Mouse (Mus musculus) heart, embryonic 12.5 days (tissue): Measurements from ENCODE around the gene Lilra6. TPM values are rescaled to one million over a fixed set of nuclear protein-coding genes. Genes with fewer than 3 reads are reported as not detected.

Experiments used
- polyA plus RNA-seq: library from polyadenylated mRNA; unstranded; fragments of >200 nt; fragmentation: Nextera tagmentation; extraction: Ambion mirVana; gene quantifications from 2 replicates; pipeline ENCODE4 v1.2.1, GENCODE M21; 2016

Lilra6 gene
- polyA plus RNA-seq, 1 experiment from 2014 or later = not detected

Other genes starting within 250 kb of the Lilra6 start
- gene Leng1, start 249.7 kb downstream of the Lilra6 start, polyA plus RNA-seq = 20.5 and 21.4 TPM in 2 replicates
- 4.4 and 4.6 TPM in 2 replicates for gene Tmc4, start 237.9 kb downstream of the Lilra6 start, polyA plus RNA-seq
- 206 and 218 TPM in 2 replicates for gene Tsen34, start 222.6 kb downstream of the Lilra6 start, polyA plus RNA-seq
- gene Mboat7, start 222.0 kb downstream of the Lilra6 start, polyA plus RNA-seq = 40.7 TPM in 2 replicates
- gene Rps9, start 211.5 kb downstream of the Lilra6 start, polyA plus RNA-seq = 866 and 893 TPM in 2 replicates
- gene Pirb, start 195.1 kb downstream of the Lilra6 start, polyA plus RNA-seq = 0.04 and 0.12 TPM in 2 replicates
- gene Gm15448, start 89.8 kb downstream of the Lilra6 start, polyA plus RNA-seq = not detected in 2 replicates
- gene Pira2, start 70.5 kb downstream of the Lilra6 start, polyA plus RNA-seq = not detected in 2 replicates
- not detected in 2 replicates for gene Gm14548, start 17.4 kb downstream of the Lilra6 start, polyA plus RNA-seq
- 0.61 and 0.85 TPM in 2 replicates for gene Lair1, start 147.7 kb upstream of the Lilra6 start, polyA plus RNA-seq
- 0.65 and 0.97 TPM in 2 replicates for gene Ttyh1, start 203.9 kb upstream of the Lilra6 start, polyA plus RNA-seq
- 77.6 and 79.2 TPM in 2 replicates for gene Leng8, start 221.5 kb upstream of the Lilra6 start, polyA plus RNA-seq
- gene Leng9, start 234.9 kb upstream of the Lilra6 start, polyA plus RNA-seq = 2.3 and 2.5 TPM in 2 replicates
- 25.2 and 30.1 TPM in 2 replicates for gene Cdc42ep5, start 249.4 kb upstream of the Lilra6 start, polyA plus RNA-seq